Comparison of ENCODE assay signal across 31 mouse cellular contexts in genomic region chr11:5560273-5560672, GRCm38 (mm10). TPM values are rescaled to one million over a fixed set of nuclear protein-coding genes. Genes with fewer than 3 reads are reported as not detected.
A peak's percentile ranks its signal among the peaks of the same experiment; 100 is the strongest.
DNase-seq lines count a peak whose midpoint lies in the region; ATAC-seq and TF ChIP-seq lines count a peak whose summit lies in the region.
"Had no signal": no experiment of that assay in that cellular context is flagged by ENCODE, and none has a peak within 500 bp of the region (broad histone marks: within the 10 kb centered on the region; RNA-seq: fewer than 3 reads in every experiment).

No protein-coding gene starts in this region.

- no peak for ATAC-seq in embryonic facial prominence, embryonic 13.5 days (ENCODE audit: insufficient number of reproducible peaks, insufficient read depth, low FRiP score, low TSS enrichment, low read depth)
- ATAC-seq in lung, embryonic 14.5 days (ENCODE audit: insufficient read depth) = no peak
- ATAC-seq: hindbrain, postnatal 0 days; intestine, embryonic 15.5 days had no signal

- H3K4me3 ChIP-seq in embryonic facial prominence, embryonic 13.5 days = no peak overlapping the region
- H3K4me3 ChIP-seq in embryonic facial prominence, embryonic 10.5 days = no peak overlapping the region
- H3K4me3 ChIP-seq in layer of hippocampus, adult 2 months = no peak overlapping the region
- H3K4me3 ChIP-seq in lung, embryonic 14.5 days (ENCODE audit: low read depth, low read length) = no peak overlapping the region
- H3K4me3 ChIP-seq: embryonic facial prominence, embryonic 15.5 days; forebrain, embryonic 12.5 days; hindbrain, embryonic 12.5 days; intestine, embryonic 15.5 days; liver, embryonic 15.5 days; stomach, embryonic 15.5 days had no signal

- no peaks in the 10 kb centered on the region for H3K27me3 ChIP-seq in embryonic facial prominence, embryonic 13.5 days
- H3K27me3 ChIP-seq in embryonic facial prominence, embryonic 10.5 days (replicated peaks; ENCODE audit: low read depth, poor library complexity, severe bottlenecking) = no peaks in the 10 kb centered on the region
- H3K27me3 ChIP-seq in lung, embryonic 14.5 days (ENCODE audit: insufficient read depth, low read length) = no peaks in the 10 kb centered on the region
- H3K27me3 ChIP-seq: embryonic facial prominence, embryonic 15.5 days; hindbrain, embryonic 12.5 days; intestine, embryonic 15.5 days; liver, embryonic 15.5 days; stomach, embryonic 15.5 days had no signal

- peaks cover 4% of the 10 kb centered on the region for H3K4me1 ChIP-seq in embryonic facial prominence, embryonic 13.5 days
- peaks cover 31% of the 10 kb centered on the region for H3K4me1 ChIP-seq in embryonic facial prominence, embryonic 10.5 days
- no peaks in the 10 kb centered on the region for H3K4me1 ChIP-seq in lung, embryonic 14.5 days (ENCODE audit: insufficient read depth)
- H3K4me1 ChIP-seq: embryonic facial prominence, embryonic 15.5 days; intestine, embryonic 15.5 days; stomach, embryonic 15.5 days had no signal

- 0 out of 2 replicates have a peak overlapping the region, but pooled peaks have one; percentile 21 for H3K9ac ChIP-seq in embryonic facial prominence, embryonic 13.5 days
- no peak overlapping the region for H3K9ac ChIP-seq in lung, embryonic 14.5 days
- H3K9ac ChIP-seq: embryonic facial prominence, embryonic 15.5 days; forebrain, embryonic 12.5 days; hindbrain, embryonic 12.5 days; intestine, embryonic 15.5 days; liver, embryonic 15.5 days; stomach, embryonic 15.5 days had no signal

- 85% methylated on average over 3 of the region's 3 CpGs for WGBS in embryonic facial prominence, embryonic 13.5 days
- WGBS in embryonic facial prominence, embryonic 10.5 days = 82% methylated on average over 3 of the region's 3 CpGs
- WGBS in lung, embryonic 14.5 days = 77% methylated on average over 3 of the region's 3 CpGs

- peak; percentile 59 for TF ChIP-seq CTCF in layer of hippocampus, adult 2 months (conservative IDR thresholded peaks at IDR 0.05)
- 0 out of 2 replicates have a peak, but pooled peaks have one; percentile 16 for TF ChIP-seq CTCF in lung, embryonic 14.5 days (IDR thresholded peaks at IDR 0.05; ENCODE audit: low read depth)

- no peaks in the 10 kb centered on the region for H3K36me3 ChIP-seq in embryonic facial prominence, embryonic 13.5 days
- no peaks in the 10 kb centered on the region for H3K36me3 ChIP-seq in embryonic facial prominence, embryonic 10.5 days (replicated peaks)
- H3K36me3 ChIP-seq in lung, embryonic 14.5 days (ENCODE audit: insufficient read depth) = no peaks in the 10 kb centered on the region
- H3K36me3 ChIP-seq: embryonic facial prominence, embryonic 15.5 days; forebrain, embryonic 12.5 days; hindbrain, embryonic 12.5 days; intestine, embryonic 15.5 days; liver, embryonic 15.5 days; stomach, embryonic 15.5 days had no signal

- no peaks in the 10 kb centered on the region for H3K9me3 ChIP-seq in embryonic facial prominence, embryonic 13.5 days
- H3K9me3 ChIP-seq in embryonic facial prominence, embryonic 10.5 days = no peaks in the 10 kb centered on the region
- no peaks in the 10 kb centered on the region for H3K9me3 ChIP-seq in lung, embryonic 14.5 days (ENCODE audit: low read depth, low read length)
- H3K9me3 ChIP-seq: embryonic facial prominence, embryonic 15.5 days; forebrain, embryonic 12.5 days; hindbrain, embryonic 12.5 days; intestine, embryonic 15.5 days; liver, embryonic 15.5 days; stomach, embryonic 15.5 days had no signal

- H3K4me2 ChIP-seq in embryonic facial prominence, embryonic 13.5 days = no peak overlapping the region
- no peak overlapping the region for H3K4me2 ChIP-seq in lung, embryonic 14.5 days
- H3K4me2 ChIP-seq: embryonic facial prominence, embryonic 15.5 days; forebrain, embryonic 12.5 days; hindbrain, embryonic 12.5 days; intestine, embryonic 15.5 days; liver, embryonic 15.5 days; stomach, embryonic 15.5 days had no signal

- H3K27ac ChIP-seq in embryonic facial prominence, embryonic 13.5 days = no peak overlapping the region
- H3K27ac ChIP-seq in embryonic facial prominence, embryonic 10.5 days (replicated peaks) = no peak overlapping the region
- no peak overlapping the region for H3K27ac ChIP-seq in layer of hippocampus, adult 2 months
- H3K27ac ChIP-seq in lung, embryonic 14.5 days (ENCODE audit: low read depth) = no peak overlapping the region
- H3K27ac ChIP-seq: embryonic facial prominence, embryonic 15.5 days; forebrain, embryonic 12.5 days; hindbrain, embryonic 12.5 days; hindbrain, postnatal 0 days; intestine, embryonic 15.5 days; kidney, postnatal 0 days; liver, embryonic 15.5 days; stomach, embryonic 15.5 days had no signal

- no peak for DNase-seq in embryonic facial prominence, embryonic 10.5 days (ENCODE audit: low spot score)
- DNase-seq in layer of hippocampus, adult 2 months (ENCODE audit: low spot score in 2 of 2) = no peak
- no peak for DNase-seq in layer of hippocampus, postnatal 25 days (ENCODE audit: extremely low spot score in 1 of 2, low spot score in 1 of 2)
- no peak for DNase-seq in lung, embryonic 14.5 days
- no peak for DNase-seq in lung, postnatal 4 days
- no peak for DNase-seq in yolk sac, embryonic 10.5 days (ENCODE audit: low spot score)
- DNase-seq: adrenal gland, postnatal 14 days; cerebellum, adult 11 months; cerebellum, adult 9-11 months; gastrocnemius, postnatal 25 days; heart, adult 18-20 months; kidney, adult 2 months; kidney, postnatal 4 days; lung, postnatal 10 days; midbrain, embryonic 14.5 days; thymus, postnatal 14 days had no signal

RNA-seq across cellular contexts. Expression of gene Ankrd36, which starts 9.2 kb away (rescaled TPM):
- not detected in 2 replicates for polyA plus RNA-seq in embryonic facial prominence, embryonic 13.5 days (2015; fragmentation: Nextera tagmentation; extraction: Ambion mirVana)
- polyA plus RNA-seq in embryonic facial prominence, embryonic 10.5 days (2016; fragmentation: Nextera tagmentation; extraction: Ambion mirVana) = not detected in 2 replicates
- not detected for total RNA-seq in layer of hippocampus, adult 2 months (2021)
- not detected for total RNA-seq in layer of hippocampus, postnatal 25 days (2021)
- polyA plus RNA-seq in lung, embryonic 14.5 days (2014; fragmentation: Nextera tagmentation; extraction: Ambion mirVana) = not detected in 2 replicates
- total RNA-seq: adrenal gland, postnatal 14 days; common myeloid progenitor, adult 5-6 weeks; gastrocnemius, postnatal 25 days; heart, adult 18-20 months; heart, postnatal 25 days; hindbrain, postnatal 0 days; left cerebral cortex, postnatal 36 days had no signal
- polyA plus RNA-seq: embryonic facial prominence, embryonic 15.5 days; heart, embryonic 14.5 days; hindbrain, postnatal 0 days; kidney, postnatal 0 days; midbrain, embryonic 14.5 days; neural tube, embryonic 14.5 days; urinary bladder, adult 2 months had no signal

RNA-seq across cellular contexts. Expression of gene Ccdc117, which starts 18.3 kb away (rescaled TPM):
- 18.7 and 19.2 TPM in 2 replicates for polyA plus RNA-seq in embryonic facial prominence, embryonic 13.5 days (2015; fragmentation: Nextera tagmentation; extraction: Ambion mirVana)
- polyA plus RNA-seq in embryonic facial prominence, embryonic 10.5 days (2016; fragmentation: Nextera tagmentation; extraction: Ambion mirVana) = 28.7 and 33.2 TPM in 2 replicates
- 10 to 100 TPM; 11.8 to 13.9 TPM for total RNA-seq in layer of hippocampus, adult 2 months (2021)
- total RNA-seq in layer of hippocampus, postnatal 25 days (2021) = 10 to 100 TPM; 11.0 to 17.2 TPM
- polyA plus RNA-seq in lung, embryonic 14.5 days (2014; fragmentation: Nextera tagmentation; extraction: Ambion mirVana) = 22.4 and 24.9 TPM in 2 replicates

RNA-seq across cellular contexts. Expression of gene Xbp1, which starts 39.8 kb away (rescaled TPM):
- polyA plus RNA-seq in embryonic facial prominence, embryonic 13.5 days (2015; fragmentation: Nextera tagmentation; extraction: Ambion mirVana) = 141 and 151 TPM in 2 replicates
- polyA plus RNA-seq in embryonic facial prominence, embryonic 10.5 days (2016; fragmentation: Nextera tagmentation; extraction: Ambion mirVana) = 119 and 129 TPM in 2 replicates
- 10 to 100 TPM; 87.6 to 94.5 TPM for total RNA-seq in layer of hippocampus, adult 2 months (2021)
- total RNA-seq in layer of hippocampus, postnatal 25 days (2021) = 10 to 100 TPM; 67.6 to 97.3 TPM
- 180 and 193 TPM in 2 replicates for polyA plus RNA-seq in lung, embryonic 14.5 days (2014; fragmentation: Nextera tagmentation; extraction: Ambion mirVana)
